Mouse (Mus musculus) megakaryocyte, embryonic 14.5 days (primary cell): ENCODE data around the gene Nckap1. TPM values are rescaled to one million over a fixed set of nuclear protein-coding genes. Genes with fewer than 3 reads are reported as not detected.
"Not testable (repeated sequence)": the region's sequence is repeated elsewhere in the genome, so short reads cannot be mapped to it uniquely, and the experiment has no call there.

ENCODE experiments used
- H3K27me3 ChIP-seq: replicated peaks from 2 replicates; pipeline ENCODE3; 2012; ENCODE audit warnings: inconsistent platforms
- H3K36me3 ChIP-seq: replicated peaks from 2 replicates; pipeline ENCODE3; 2012; ENCODE audit warnings: low read length, inconsistent platforms, mixed read lengths
- H3K4me1 ChIP-seq: 2 replicates; pipeline ENCODE4 v1.6.1; 2012; ENCODE audit warnings: inconsistent platforms
- H3K4me3 ChIP-seq: replicated peaks from 2 replicates; pipeline ENCODE3; 2012; ENCODE audit warnings: moderate library complexity, mild to moderate bottlenecking, inconsistent platforms
- H3K9me3 ChIP-seq: 2 replicates; pipeline ENCODE4 v1.6.1; 2012; ENCODE audit warnings: inconsistent platforms
- FLI1 ChIP-seq: IDR thresholded peaks from 2 replicates; pipeline ENCODE4 v1.6.1; 2012; ENCODE audit warnings: low read length, inconsistent platforms, mixed read lengths
- GATA1 ChIP-seq: IDR thresholded peaks from 3 replicates; pipeline ENCODE4 v1.6.1; 2012; ENCODE audit warnings: mixed read lengths, low read length, inconsistent platforms, borderline replicate concordance
- polyA plus RNA-seq: library from polyadenylated mRNA; stranded (reverse); fragments of >175 nt; gene quantifications from 2 replicates; pipeline ENCODE4 v1.2.3, GENCODE M21; 2012; ENCODE audit warnings: low replicate concordance; ENCODE audit not compliant: insufficient read depth

The Nckap1 gene
- polyA plus RNA-seq, 1 experiment, result 2.6 TPM

DNA sequence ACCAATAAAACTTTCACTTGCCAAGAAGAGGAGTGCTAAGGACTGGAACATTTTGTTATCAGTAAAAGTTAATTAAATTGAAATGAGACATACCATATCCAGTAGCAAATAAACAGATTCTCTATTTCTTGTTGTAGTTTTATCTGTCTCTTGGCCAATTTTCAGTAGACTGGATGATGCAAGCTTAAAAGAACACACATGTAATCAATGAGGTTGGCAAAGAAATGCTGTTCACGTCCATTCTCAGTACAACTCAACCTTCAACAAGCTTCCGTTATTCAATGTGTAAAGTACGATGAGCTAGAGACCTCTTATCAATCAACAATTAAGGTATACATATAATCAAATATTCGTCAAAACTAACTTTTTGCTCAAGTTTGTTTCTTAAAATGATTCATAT, 79.0 kb downstream of the Nckap1 start:
- Histone ChIP-seq H3K4me1 (no peaks in the 10 kb centered on the region), H3K9me3 (no peaks in the 10 kb centered on the region), H3K4me3 (no peak overlapping the region), H3K27me3 (no peaks in the 10 kb centered on the region), H3K36me3 (peaks cover 79% of the 10 kb centered on the region)
- TF ChIP-seq FLI1, result no peak
- no peak for TF ChIP-seq GATA1

DNA sequence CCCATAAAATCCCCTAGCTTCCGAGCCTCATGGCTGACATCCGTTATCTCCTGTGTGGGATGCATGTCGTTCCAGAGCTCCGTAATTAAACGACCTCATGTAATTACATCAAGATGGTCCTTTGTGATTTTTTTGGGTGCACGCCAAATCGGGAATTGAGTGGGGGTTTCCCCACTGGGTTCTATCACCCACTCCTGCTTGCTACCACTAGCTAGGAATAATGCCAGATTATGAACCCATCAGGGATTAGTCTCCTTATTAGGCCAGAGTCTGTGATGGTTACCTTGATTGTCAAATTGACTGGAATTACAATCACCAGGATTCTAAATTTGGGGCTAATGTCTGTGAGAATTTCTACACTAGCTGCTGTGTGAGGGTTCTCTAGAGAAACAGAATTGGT, 85.9 kb downstream of the Nckap1 start:
- not testable (repeated sequence) for H3K4me3 ChIP-seq, H3K27me3 ChIP-seq, H3K9me3 ChIP-seq, H3K4me1 ChIP-seq
- peaks cover 16% of the 10 kb centered on the region for H3K36me3 ChIP-seq

- H3K27me3 ChIP-seq, result no peaks in the 10 kb centered on the region
- TF ChIP-seq FLI1, result no peak
- no peak for TF ChIP-seq GATA1
- no peaks in the 10 kb centered on the region for H3K4me1 ChIP-seq
- H3K36me3 ChIP-seq, result no peaks in the 10 kb centered on the region
- H3K4me3 ChIP-seq, result no peak overlapping the region
- H3K9me3 ChIP-seq, result peaks cover 7% of the 10 kb centered on the region
Measured at GRCm38 (mm10) chr2:80486851-80487250, 94.3 kb downstream of the Nckap1 start.

DNA sequence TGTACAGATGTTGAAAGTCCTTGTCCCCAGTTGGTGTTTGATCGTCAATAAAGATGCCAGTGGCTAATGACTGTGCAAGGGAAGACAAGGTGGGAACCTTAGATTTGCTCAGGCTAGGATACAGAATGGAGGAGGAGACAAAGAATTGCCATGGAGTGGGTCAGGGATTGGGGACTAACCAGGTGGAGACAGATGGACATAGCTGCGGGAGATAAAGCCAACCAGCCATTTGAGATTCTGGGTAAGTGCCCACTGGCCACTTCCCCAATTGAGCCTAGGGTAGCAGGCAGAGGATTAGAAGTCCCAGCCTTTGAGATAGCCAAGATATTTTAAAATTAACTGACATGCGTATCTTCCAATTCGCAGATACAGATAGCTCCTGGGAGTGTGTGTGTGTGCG, 96.2 kb downstream of the Nckap1 start:
- TF ChIP-seq GATA1 (no peak), FLI1 (no peak)
- no peaks in the 10 kb centered on the region for H3K4me1 ChIP-seq

GRCm38 (mm10) chr2:80475831-80476230, 105.3 kb downstream of the Nckap1 start:
- Histone ChIP-seq H3K27me3 (no peaks in the 10 kb centered on the region), H3K4me1 (no peaks in the 10 kb centered on the region), H3K9me3 (peaks cover 12% of the 10 kb centered on the region), H3K36me3 (no peaks in the 10 kb centered on the region), H3K4me3 (no peak overlapping the region)
- TF ChIP-seq GATA1, result no peak

More for the DNA sequence above, 96.2 kb downstream of the Nckap1 start:
- no peak overlapping the region for H3K4me3 ChIP-seq
- H3K36me3 ChIP-seq, result no peaks in the 10 kb centered on the region
- H3K27me3 ChIP-seq, result no peaks in the 10 kb centered on the region
- H3K9me3 ChIP-seq, result peaks cover 13% of the 10 kb centered on the region

- Histone ChIP-seq H3K36me3 (no peaks in the 10 kb centered on the region), H3K4me1 (no peaks in the 10 kb centered on the region), H3K4me3 (no peak overlapping the region), H3K9me3 (peaks cover 9% of the 10 kb centered on the region), H3K27me3 (no peaks in the 10 kb centered on the region)
- TF ChIP-seq GATA1, result no peak
- no peak for TF ChIP-seq FLI1
Measured at GRCm38 (mm10) chr2:80474247-80474796, 106.9 kb downstream of the Nckap1 start.

DNA sequence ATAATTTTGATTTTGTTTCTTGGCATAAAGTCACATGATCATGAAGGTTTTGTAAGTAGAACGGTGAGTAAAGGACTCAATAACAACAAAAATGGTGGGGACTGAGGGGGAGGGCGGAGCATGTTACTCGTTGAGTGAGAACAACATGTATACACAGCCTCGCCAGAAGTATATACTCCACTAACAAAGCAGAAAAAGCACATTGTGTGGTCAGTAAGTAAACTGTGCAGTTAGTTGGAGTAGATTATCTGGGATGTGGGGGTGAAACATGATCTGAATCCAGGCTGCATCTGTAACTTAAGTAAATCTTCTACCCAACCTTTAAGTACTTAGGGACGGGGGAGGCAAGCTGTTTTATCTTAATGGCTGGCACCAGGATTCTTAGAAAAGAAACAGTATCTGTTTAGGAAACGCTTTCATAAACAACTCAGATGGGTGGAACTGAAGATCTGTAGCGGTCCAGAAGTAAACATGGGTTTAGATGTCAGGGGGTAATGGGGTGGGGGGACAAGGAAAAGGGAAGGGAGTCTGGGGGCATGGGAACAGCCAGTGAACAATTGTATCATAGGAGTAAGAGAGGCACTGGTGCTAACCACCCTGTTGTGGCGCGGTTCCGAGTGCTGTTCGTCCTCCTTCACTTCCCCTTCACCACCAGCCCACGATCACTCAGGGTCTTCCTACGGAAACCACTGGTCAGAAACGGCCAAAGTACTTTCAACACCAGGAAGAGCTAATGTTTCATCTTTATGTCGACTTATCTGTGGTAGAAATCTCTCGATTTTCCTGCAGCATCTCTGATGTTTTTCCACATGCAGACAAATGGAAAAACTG, 115.0 kb downstream of the Nckap1 start:
- no peak for TF ChIP-seq GATA1
- TF ChIP-seq FLI1, result no peak
- Histone ChIP-seq H3K4me3 (no peak overlapping the region), H3K36me3 (no peaks in the 10 kb centered on the region), H3K4me1 (no peaks in the 10 kb centered on the region), H3K27me3 (peaks cover 2% of the 10 kb centered on the region), H3K9me3 (no peaks in the 10 kb centered on the region)

- Histone ChIP-seq H3K36me3 (no peaks in the 10 kb centered on the region), H3K9me3 (no peaks in the 10 kb centered on the region), H3K4me1 (no peaks in the 10 kb centered on the region), H3K27me3 (peaks cover 2% of the 10 kb centered on the region), H3K4me3 (no peak overlapping the region)
- TF ChIP-seq FLI1 (no peak), GATA1 (no peak)
Measured at GRCm38 (mm10) chr2:80461827-80462226, 119.4 kb downstream of the Nckap1 start.

Other genes starting within 250 kb of the Nckap1 start
- 0.76 TPM in 1 of 2 replicates, not detected in the other for gene Frzb, start 133.8 kb downstream of the Nckap1 start, polyA plus RNA-seq
- gene Dusp19, start 35.7 kb upstream of the Nckap1 start, polyA plus RNA-seq, result 0.09 TPM in 1 of 2 replicates, not detected in the other
- gene Nup35, start 35.9 kb upstream of the Nckap1 start, polyA plus RNA-seq, result 1.1 TPM in 1 of 2 replicates, not detected in the other